Mouse (Mus musculus) liver (tissue): ENCODE results near the gene Zbtb16.
A peak's percentile ranks its signal among the peaks of the same experiment; 100 is the strongest.

Experiments used
- DNase-seq: peaks from one replicate; pipeline ENCODE4 v3.0.0-alpha.2; 2020; ENCODE audit warnings: mixed read lengths

Zbtb16 gene

GRCm38 (mm10) chr9:48761732-48762637 is 74.0 kb downstream of the Zbtb16 start:
- no peak for DNase-seq

GRCm38 (mm10) chr9:48761175-48761556 is 74.9 kb downstream of the Zbtb16 start:
- no peak for DNase-seq

GRCm38 (mm10) chr9:48760449-48761174 is 75.4 kb downstream of the Zbtb16 start:
- DNase-seq = peak; percentile 34

DNA sequence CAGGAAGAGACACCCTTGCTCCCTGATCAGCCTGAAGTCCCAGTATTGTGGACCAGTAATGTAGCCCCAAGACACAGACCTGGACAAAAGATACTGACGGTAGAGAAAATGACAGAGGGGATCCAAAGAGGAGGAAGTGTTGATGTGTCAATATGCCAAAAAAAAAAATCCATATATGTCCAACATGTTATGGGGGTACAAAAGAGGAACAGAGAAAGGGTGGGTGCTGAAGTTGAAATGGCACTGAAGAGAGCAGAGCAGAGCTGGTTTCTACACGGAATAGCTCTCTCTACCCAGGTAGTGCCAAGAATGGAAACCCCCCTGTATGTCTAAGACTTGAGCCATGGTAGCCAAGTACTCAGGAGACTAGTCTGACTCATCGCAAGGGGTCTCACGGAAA is 76.9 kb downstream of the Zbtb16 start:
- DNase-seq = no peak

- no peak for DNase-seq
These were observed 78.1 kb downstream of the Zbtb16 start for GRCm38 (mm10) chr9:48757650-48758580.

DNA sequence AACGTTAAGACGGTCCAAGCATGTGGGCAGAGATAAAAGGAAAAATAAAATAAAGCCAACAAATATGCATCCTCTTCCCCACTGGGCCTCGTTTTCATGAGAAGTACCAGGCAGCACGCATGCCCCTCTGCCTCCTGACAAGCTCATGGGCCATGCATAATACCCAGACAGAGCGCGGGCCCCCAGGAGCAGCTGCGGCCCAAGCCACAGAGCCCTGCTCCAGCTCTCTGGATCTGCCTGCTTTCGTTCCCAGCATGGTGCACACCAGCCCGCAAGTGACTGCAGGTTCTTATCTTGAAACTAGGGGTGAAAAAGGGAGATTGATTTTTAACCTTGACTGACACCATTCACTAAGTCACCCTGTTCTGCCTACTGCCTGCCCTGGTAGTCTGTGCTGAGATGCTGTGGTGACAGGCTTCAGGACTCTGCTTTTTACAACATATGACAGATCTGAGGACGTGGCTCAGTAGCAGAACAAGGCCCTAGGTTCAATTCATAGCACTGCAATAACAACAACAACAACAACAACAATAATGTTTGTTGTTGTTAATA is 79.7 kb downstream of the Zbtb16 start:
- peak; percentile 12 for DNase-seq

DNA sequence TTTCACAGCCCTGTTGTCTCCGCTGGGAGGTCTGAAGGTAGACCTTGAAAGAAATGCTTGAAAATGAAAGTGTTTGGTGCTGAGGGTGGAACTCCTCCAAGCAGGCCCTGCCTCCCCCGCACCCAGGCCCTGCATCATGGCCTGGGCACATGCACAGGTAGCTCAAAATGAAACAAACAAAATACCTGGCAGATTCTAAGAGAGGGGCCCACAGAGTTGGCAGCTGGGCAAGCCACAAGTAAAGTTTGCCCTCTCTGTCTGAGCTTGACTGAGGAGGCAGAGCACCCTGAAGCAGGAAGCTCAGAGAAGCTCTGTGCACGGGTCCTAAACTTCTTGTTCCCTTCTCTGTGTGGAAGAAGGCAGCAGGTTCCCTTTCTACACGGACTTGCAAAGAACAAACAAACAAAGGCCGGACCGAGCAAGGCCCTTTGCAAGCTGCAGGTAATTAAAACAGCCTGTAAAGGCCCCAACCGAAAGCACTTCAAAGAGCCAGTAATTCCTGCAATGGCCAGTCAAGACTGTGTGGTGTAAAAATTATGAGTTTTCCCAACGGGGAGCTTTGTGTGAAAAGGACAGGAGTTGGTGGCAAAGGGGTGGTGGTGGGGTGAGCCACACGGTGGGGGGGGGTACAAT is 80.5 kb downstream of the Zbtb16 start:
- no peak for DNase-seq

DNA sequence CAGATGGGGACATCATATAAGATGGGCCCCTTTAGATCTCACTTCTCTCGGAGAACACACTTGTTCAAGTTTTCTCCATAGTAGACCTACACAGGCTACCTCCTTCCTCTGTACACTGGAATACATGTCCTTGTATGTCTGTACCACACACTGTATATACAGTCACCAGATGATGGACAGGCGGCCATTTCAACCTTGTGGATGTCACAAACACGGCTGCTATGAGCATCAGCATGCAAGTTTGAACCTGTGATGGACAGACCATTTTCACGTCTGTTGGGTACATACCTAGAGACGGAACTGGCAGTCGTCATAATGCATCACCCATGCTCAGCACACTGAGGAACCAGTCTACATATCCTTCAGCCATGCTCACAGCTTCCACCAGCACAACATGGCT is 81.6 kb downstream of the Zbtb16 start:
- DNase-seq = no peak

- no peak for DNase-seq
These were observed 82.1 kb downstream of the Zbtb16 start for GRCm38 (mm10) chr9:48753881-48754280.

- DNase-seq = no peak
These were observed 84.1 kb downstream of the Zbtb16 start for GRCm38 (mm10) chr9:48751900-48752299.

- no peak for DNase-seq
These were observed 86.4 kb downstream of the Zbtb16 start for GRCm38 (mm10) chr9:48749666-48750065.

DNA sequence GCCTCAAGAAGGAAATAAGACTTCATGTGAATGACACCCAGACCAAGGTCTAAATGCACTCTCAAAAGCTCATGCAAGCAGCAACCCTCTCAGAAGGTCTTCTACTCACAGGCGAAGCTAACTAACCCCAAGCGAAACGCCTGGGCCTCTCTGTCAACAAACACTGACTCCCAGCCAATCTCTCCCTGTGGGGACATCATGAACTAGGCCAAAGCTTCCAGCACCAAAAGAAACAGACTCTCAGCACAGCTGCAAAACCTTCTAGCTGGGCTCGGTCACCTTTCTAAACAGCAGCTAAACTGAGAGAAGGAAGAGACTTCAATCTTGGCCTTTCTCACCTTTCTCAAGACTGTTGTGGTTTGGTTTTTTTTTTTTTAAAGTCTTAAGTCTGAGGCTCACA is 86.9 kb downstream of the Zbtb16 start:
- no peak for DNase-seq

DNA sequence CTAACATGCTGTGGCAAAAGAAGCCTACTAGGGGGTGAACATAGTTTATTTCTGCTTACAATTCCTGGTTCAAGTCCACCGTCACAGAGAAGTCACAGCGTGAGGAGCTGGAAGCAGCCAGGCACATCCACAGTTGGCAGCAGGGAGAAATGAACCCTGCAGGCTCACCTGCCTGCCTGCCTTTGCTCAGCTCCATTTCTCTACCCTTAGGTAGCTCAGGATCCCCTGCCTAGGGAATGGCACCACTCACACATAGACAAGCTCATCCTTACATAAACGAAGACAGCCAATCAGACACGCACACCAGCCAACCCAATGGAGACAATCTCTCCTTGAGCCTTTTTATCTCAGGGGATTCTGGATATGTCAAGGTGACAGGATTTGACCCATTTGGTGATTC is 87.3 kb downstream of the Zbtb16 start:
- DNase-seq = no peak

DNA sequence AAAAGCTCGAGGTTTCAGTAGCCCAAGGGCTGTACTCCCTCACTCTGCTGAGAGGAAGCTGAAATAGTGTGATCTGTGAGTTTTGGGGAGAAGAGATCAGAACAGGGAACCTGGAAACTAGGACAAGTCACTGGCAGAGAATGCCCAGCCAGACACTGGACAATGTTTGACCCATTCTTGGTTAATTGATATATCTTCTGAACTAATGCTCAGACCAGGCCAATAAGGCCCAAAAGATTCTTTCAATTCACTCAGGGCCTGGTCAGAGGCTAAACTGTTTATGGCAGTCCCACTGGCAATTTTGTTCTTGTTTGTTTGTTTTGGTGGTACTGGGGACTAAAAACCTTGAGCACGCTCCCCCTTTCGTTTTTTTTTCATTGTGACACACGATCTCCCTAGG is 87.8 kb downstream of the Zbtb16 start:
- DNase-seq = no peak

DNA sequence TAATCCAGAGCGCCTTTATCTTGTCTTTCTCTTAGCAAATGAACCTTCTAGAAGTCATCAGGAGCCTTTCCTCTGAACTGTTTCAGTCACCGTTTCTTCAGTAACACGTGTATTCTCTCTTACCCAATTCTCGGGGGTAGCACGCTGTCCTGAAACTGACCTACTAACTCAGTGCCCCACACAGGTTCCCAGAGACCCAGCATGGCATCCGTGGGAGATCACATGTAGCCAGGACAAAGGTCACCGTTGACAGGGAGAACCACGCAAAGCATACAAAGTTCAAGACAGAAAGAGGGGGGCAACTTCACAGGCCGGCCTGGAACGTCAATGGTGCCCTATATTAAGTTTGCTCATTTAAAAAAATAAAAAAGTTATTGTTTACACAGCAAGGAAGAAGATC is 89.5 kb downstream of the Zbtb16 start:
- DNase-seq = no peak

DNA sequence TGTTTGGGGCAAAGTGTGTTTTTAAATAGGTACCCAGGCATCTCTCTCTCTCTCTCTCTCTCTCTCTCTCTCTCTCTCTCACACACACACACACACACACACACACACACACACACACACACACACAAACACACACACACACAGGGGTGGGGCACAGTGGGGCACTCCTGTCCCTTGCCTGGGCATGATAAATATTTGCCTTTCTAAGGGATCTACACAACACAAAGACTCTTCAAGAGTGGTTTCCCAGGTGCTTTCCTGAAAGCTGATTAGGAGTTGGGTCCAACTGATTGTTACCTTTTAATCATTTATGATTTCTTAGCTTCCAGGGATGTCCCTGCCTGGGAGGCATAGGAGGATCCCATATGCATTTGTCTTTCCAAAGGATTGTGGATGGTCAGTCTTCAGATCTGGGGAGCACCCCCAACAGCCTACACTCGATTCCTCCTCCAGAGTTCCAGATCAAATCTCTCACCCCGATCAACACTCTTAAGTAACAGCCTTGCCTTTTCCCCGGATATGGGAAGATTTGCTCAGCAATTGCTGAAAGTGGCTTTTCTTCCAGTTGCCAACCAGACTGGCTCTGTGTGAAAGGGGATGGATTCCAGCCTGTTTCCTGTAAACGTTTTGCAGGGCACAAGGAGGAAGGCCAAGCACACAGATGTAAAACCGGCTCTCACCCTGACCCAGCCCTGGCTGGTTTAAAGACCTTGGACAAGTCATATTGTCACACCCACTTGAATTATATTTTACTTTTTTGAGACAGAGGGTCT is 90.5 kb downstream of the Zbtb16 start:
- no peak for DNase-seq

GRCm38 (mm10) chr9:48744916-48745315 is 91.1 kb downstream of the Zbtb16 start:
- peak; percentile 72 for DNase-seq

DNA sequence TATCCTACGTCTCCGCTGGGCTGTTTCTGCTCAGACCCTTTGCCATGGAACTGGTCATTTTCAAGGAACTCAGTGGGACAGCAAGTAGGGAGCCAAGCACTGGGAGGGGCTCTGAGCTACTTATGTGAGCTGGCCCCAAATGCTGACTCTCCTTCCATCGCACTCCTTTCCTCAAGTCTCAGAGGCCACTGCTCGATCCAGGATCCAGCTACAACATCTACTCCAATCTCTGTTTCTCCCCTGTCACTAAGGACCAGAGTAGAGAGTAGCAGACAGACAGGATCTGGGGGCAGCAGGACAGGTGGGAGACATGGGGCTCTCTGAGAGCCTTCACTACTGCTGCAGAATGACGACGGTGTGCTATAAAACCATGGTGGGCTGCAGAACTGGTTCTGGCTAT is 91.6 kb downstream of the Zbtb16 start:
- no peak for DNase-seq

DNA sequence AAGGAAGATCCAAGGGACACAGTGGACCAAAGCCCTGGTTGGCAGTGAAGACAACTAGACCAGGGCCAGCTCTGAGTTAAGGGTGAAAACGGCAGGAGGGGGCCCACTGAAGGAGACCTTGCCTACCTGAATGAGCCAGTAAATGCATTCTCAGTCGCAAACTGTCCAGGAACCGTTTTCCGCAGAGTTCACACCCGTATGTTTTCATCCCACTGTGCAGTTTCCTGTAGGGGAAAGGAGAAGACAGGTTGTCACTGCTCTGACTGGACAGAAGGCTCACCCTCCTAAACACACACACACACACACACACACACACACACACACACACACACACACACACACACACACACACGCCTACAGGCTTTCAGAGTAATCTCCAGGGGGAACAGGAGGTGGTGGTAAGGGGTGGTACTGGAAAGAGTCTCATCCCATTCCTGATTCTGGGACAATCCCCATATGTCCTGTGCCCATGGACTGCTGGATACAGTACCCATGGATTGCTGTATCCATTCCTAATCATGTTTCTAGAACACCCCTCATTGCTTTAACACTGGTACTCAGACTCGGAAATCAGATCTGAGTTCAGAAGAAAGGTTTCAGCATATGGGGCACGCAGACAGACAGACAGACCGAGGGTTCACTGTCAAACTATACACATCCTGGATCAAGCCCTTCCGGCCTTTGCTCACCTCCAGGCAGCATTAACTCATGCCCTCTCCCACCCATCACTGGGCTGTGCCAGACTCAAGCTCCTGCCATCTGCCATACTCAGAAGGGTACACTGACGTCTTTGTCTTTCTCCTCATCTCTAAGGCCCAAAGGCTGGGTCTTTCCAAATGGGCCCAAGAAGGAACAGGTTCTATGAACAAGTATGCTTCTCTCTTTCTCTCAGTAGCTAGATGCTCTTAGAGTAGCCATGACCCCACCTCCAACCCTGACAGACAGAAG is 92.4 kb downstream of the Zbtb16 start:
- no peak for DNase-seq

- no peak for DNase-seq
These were observed 93.9 kb downstream of the Zbtb16 start for GRCm38 (mm10) chr9:48742150-48742549.
